Mouse (Mus musculus): ENCODE results near the gene Elob. TPM values are rescaled to one million over a fixed set of nuclear protein-coding genes. Genes with fewer than 3 reads are reported as not detected.

Elob gene
- polyA plus RNA-seq, 1 experiment: 852 TPM

- H3K36me3 ChIP-seq (ENCODE audit: control insufficient read depth, insufficient read depth): peaks cover 74% of the 10 kb centered on the region
- no peak overlapping the region for H3K4me3 ChIP-seq (ENCODE audit: insufficient read depth, poor library complexity, severe bottlenecking)
- H3K79me3 ChIP-seq (ENCODE audit: low read depth): peaks cover 82% of the 10 kb centered on the region
- TF ChIP-seq FOSL1 (IDR thresholded peaks at IDR 0.05; ENCODE audit: insufficient read depth, low read length, poor library complexity, severe bottlenecking) (no peak), CTCF (IDR thresholded peaks at IDR 0.05; ENCODE audit: control insufficient read depth, insufficient read depth, insufficient read length) (no peak), MYOG (IDR thresholded peaks at IDR 0.05; ENCODE audit: control insufficient read depth, extremely low read depth, insufficient read length) (no peak), USF1 (IDR thresholded peaks at IDR 0.05; ENCODE audit: low read depth) (no peak), MYOD1 (IDR thresholded peaks at IDR 0.05; ENCODE audit: control insufficient read depth, insufficient read length, low read depth) (no peak), MAX (IDR thresholded peaks at IDR 0.05) (no peak), CEBPB (IDR thresholded peaks at IDR 0.05; ENCODE audit: low read depth) (no peak)
- peaks cover 100% of the 10 kb centered on the region for H3K79me2 ChIP-seq (ENCODE audit: control insufficient read depth, insufficient read depth)
- no peaks in the 10 kb centered on the region for H3K27me3 ChIP-seq (ENCODE audit: control insufficient read depth, insufficient read depth, insufficient read length)
- H3ac ChIP-seq (ENCODE audit: control insufficient read depth, insufficient read length, low read depth): no peak overlapping the region
These were observed 21.0 kb downstream of the Elob start for GRCm38 (mm10) chr17:23807918-23808317.

GRCm38 (mm10) chr17:23806867-23807266 is 22.1 kb downstream of the Elob start:
- peaks cover 63% of the 10 kb centered on the region for H3K36me3 ChIP-seq (ENCODE audit: control insufficient read depth, insufficient read depth)
- TF ChIP-seq USF1 (IDR thresholded peaks at IDR 0.05; ENCODE audit: low read depth) (no peak), CEBPB (IDR thresholded peaks at IDR 0.05; ENCODE audit: low read depth) (no peak), MYOD1 (IDR thresholded peaks at IDR 0.05; ENCODE audit: control insufficient read depth, insufficient read length, low read depth) (no peak), MYOG (IDR thresholded peaks at IDR 0.05; ENCODE audit: control insufficient read depth, extremely low read depth, insufficient read length) (no peak), MAX (IDR thresholded peaks at IDR 0.05) (no peak), CTCF (IDR thresholded peaks at IDR 0.05; ENCODE audit: control insufficient read depth, insufficient read depth, insufficient read length) (no peak), FOSL1 (IDR thresholded peaks at IDR 0.05; ENCODE audit: insufficient read depth, low read length, poor library complexity, severe bottlenecking) (no peak)
- no peak overlapping the region for H3K4me3 ChIP-seq (ENCODE audit: insufficient read depth, poor library complexity, severe bottlenecking)

GRCm38 (mm10) chr17:23804426-23805085 is 24.4 kb downstream of the Elob start:
- Histone ChIP-seq H3K79me3 (ENCODE audit: low read depth) (peaks cover 59% of the 10 kb centered on the region), H3K36me3 (ENCODE audit: control insufficient read depth, insufficient read depth) (peaks cover 40% of the 10 kb centered on the region), H3K79me2 (ENCODE audit: control insufficient read depth, insufficient read depth) (peaks cover 66% of the 10 kb centered on the region), H3ac (ENCODE audit: control insufficient read depth, insufficient read length, low read depth) (peak overlapping the region; percentile 92), H3K4me3 (ENCODE audit: insufficient read depth, poor library complexity, severe bottlenecking) (peak overlapping the region; percentile 95), H3K27me3 (ENCODE audit: control insufficient read depth, insufficient read depth, insufficient read length) (no peaks in the 10 kb centered on the region)
- TF ChIP-seq CTCF (IDR thresholded peaks at IDR 0.05; ENCODE audit: control insufficient read depth, insufficient read depth, insufficient read length) (no peak), MYOD1 (IDR thresholded peaks at IDR 0.05; ENCODE audit: control insufficient read depth, insufficient read length, low read depth) (no peak), USF1 (IDR thresholded peaks at IDR 0.05; ENCODE audit: low read depth) (no peak), CEBPB (IDR thresholded peaks at IDR 0.05; ENCODE audit: low read depth) (no peak), FOSL1 (IDR thresholded peaks at IDR 0.05; ENCODE audit: insufficient read depth, low read length, poor library complexity, severe bottlenecking) (no peak), MAX (IDR thresholded peaks at IDR 0.05) (no peak), MYOG (IDR thresholded peaks at IDR 0.05; ENCODE audit: control insufficient read depth, extremely low read depth, insufficient read length) (no peak)

More at GRCm38 (mm10) chr17:23806867-23807266, 22.1 kb downstream of the Elob start:
- Histone ChIP-seq H3ac (ENCODE audit: control insufficient read depth, insufficient read length, low read depth) (no peak overlapping the region), H3K79me3 (ENCODE audit: low read depth) (peaks cover 73% of the 10 kb centered on the region), H3K79me2 (ENCODE audit: control insufficient read depth, insufficient read depth) (peaks cover 89% of the 10 kb centered on the region), H3K27me3 (ENCODE audit: control insufficient read depth, insufficient read depth, insufficient read length) (no peaks in the 10 kb centered on the region)

GRCm38 (mm10) chr17:23803366-23804041 is 25.4 kb downstream of the Elob start:
- peak overlapping the region; percentile 95 for H3K4me3 ChIP-seq (ENCODE audit: insufficient read depth, poor library complexity, severe bottlenecking)
- peak overlapping the region; percentile 92 for H3ac ChIP-seq (ENCODE audit: control insufficient read depth, insufficient read length, low read depth)
- peaks cover 51% of the 10 kb centered on the region for H3K79me3 ChIP-seq (ENCODE audit: low read depth)
- H3K79me2 ChIP-seq (ENCODE audit: control insufficient read depth, insufficient read depth): peaks cover 56% of the 10 kb centered on the region
- H3K27me3 ChIP-seq (ENCODE audit: control insufficient read depth, insufficient read depth, insufficient read length): no peaks in the 10 kb centered on the region
- H3K36me3 ChIP-seq (ENCODE audit: control insufficient read depth, insufficient read depth): peaks cover 30% of the 10 kb centered on the region
- no peak for TF ChIP-seq CEBPB (IDR thresholded peaks at IDR 0.05; ENCODE audit: low read depth)
- TF ChIP-seq MYOG (IDR thresholded peaks at IDR 0.05; ENCODE audit: control insufficient read depth, extremely low read depth, insufficient read length): no peak
- TF ChIP-seq MAX (IDR thresholded peaks at IDR 0.05): no peak
- TF ChIP-seq MYOD1 (IDR thresholded peaks at IDR 0.05; ENCODE audit: control insufficient read depth, insufficient read length, low read depth): no peak
- no peak for TF ChIP-seq CTCF (IDR thresholded peaks at IDR 0.05; ENCODE audit: control insufficient read depth, insufficient read depth, insufficient read length)
- TF ChIP-seq USF1 (IDR thresholded peaks at IDR 0.05; ENCODE audit: low read depth): no peak
- no peak for TF ChIP-seq FOSL1 (IDR thresholded peaks at IDR 0.05; ENCODE audit: insufficient read depth, low read length, poor library complexity, severe bottlenecking)

GRCm38 (mm10) chr17:23802746-23803365 is 26.1 kb downstream of the Elob start:
- Histone ChIP-seq H3K79me3 (ENCODE audit: low read depth) (peaks cover 45% of the 10 kb centered on the region), H3K4me3 (ENCODE audit: insufficient read depth, poor library complexity, severe bottlenecking) (peak overlapping the region; percentile 95), H3ac (ENCODE audit: control insufficient read depth, insufficient read length, low read depth) (peak overlapping the region; percentile 92), H3K36me3 (ENCODE audit: control insufficient read depth, insufficient read depth) (peaks cover 23% of the 10 kb centered on the region), H3K79me2 (ENCODE audit: control insufficient read depth, insufficient read depth) (peaks cover 49% of the 10 kb centered on the region), H3K27me3 (ENCODE audit: control insufficient read depth, insufficient read depth, insufficient read length) (no peaks in the 10 kb centered on the region)
- peak; percentile 72 for TF ChIP-seq MAX (IDR thresholded peaks at IDR 0.05)
- TF ChIP-seq CTCF (IDR thresholded peaks at IDR 0.05; ENCODE audit: control insufficient read depth, insufficient read depth, insufficient read length): no peak
